Mouse (Mus musculus) erythroblast, embryonic 14.5 days (primary cell): Measurements from ENCODE around the gene Efna1. TPM values are rescaled to one million over a fixed set of nuclear protein-coding genes. Genes with fewer than 3 reads are reported as not detected.

ENCODE experiments used
- H3K27me3 ChIP-seq: 2 replicates; pipeline ENCODE4 v1.6.1; 2012; ENCODE audit warnings: inconsistent platforms; ENCODE audit not compliant: control insufficient read depth
- H3K36me3 ChIP-seq: 2 replicates; pipeline ENCODE4 v1.6.1; 2012; ENCODE audit warnings: mild to moderate bottlenecking, inconsistent platforms; ENCODE audit not compliant: control insufficient read depth
- H3K4me1 ChIP-seq: 2 replicates; pipeline ENCODE4 v1.6.1; 2012; ENCODE audit warnings: inconsistent platforms; ENCODE audit not compliant: control insufficient read depth
- H3K4me3 ChIP-seq: replicated peaks from 2 replicates; pipeline ENCODE3; 2012; ENCODE audit warnings: moderate library complexity, mild to moderate bottlenecking, inconsistent platforms
- H3K9me3 ChIP-seq: 2 replicates; pipeline ENCODE4 v1.6.1; 2012; ENCODE audit warnings: low read length, inconsistent platforms, mixed read lengths; ENCODE audit not compliant: control insufficient read depth
- GATA1 ChIP-seq: IDR thresholded peaks from 2 replicates; pipeline ENCODE4 v1.6.1; 2012; ENCODE audit warnings: low read length, inconsistent platforms, mixed read lengths
- TAL1 ChIP-seq: IDR thresholded peaks from 3 replicates; pipeline ENCODE4 v1.6.1; 2012; ENCODE audit warnings: low read length, inconsistent platforms, mixed read lengths
- polyA plus RNA-seq: library from polyadenylated mRNA; stranded (reverse); fragments of >175 nt; gene quantifications from 2 replicates; pipeline ENCODE4 v1.2.3, GENCODE M21; 2012

Gene Efna1
- polyA plus RNA-seq, 1 experiment = 0.03 TPM

- H3K4me1 ChIP-seq = peaks cover 5% of the 10 kb centered on the region
- no peaks in the 10 kb centered on the region for H3K36me3 ChIP-seq
- no peak overlapping the region for H3K4me3 ChIP-seq
- peaks cover 57% of the 10 kb centered on the region for H3K27me3 ChIP-seq
- H3K9me3 ChIP-seq = no peaks in the 10 kb centered on the region; the same call in 1 of the 2 replicates
- TF ChIP-seq TAL1 = no peak
- TF ChIP-seq GATA1 = no peak
Observed at GRCm38 (mm10) chr3:89284261-89284660, 3.3 kb upstream of the Efna1 start.

- Histone ChIP-seq H3K36me3 (no peaks in the 10 kb centered on the region), H3K27me3 (peaks cover 70% of the 10 kb centered on the region), H3K4me3 (no peak overlapping the region), H3K4me1 (peaks cover 6% of the 10 kb centered on the region), H3K9me3 (no peaks in the 10 kb centered on the region; the same call in 1 of the 2 replicates)
- TF ChIP-seq TAL1 = no peak
- TF ChIP-seq GATA1 = no peak
Observed at GRCm38 (mm10) chr3:89282291-89282643, 1.3 kb upstream of the Efna1 start.

- TF ChIP-seq TAL1 = no peak
- TF ChIP-seq GATA1 = no peak
- peaks cover 6% of the 10 kb centered on the region for H3K4me1 ChIP-seq
- H3K9me3 ChIP-seq = no peaks in the 10 kb centered on the region; the same call in 1 of the 2 replicates
- no peaks in the 10 kb centered on the region for H3K36me3 ChIP-seq
- H3K4me3 ChIP-seq = no peak overlapping the region
- peaks cover 75% of the 10 kb centered on the region for H3K27me3 ChIP-seq
Observed at GRCm38 (mm10) chr3:89281579-89282290, 793 bp upstream of the Efna1 start.

GRCm38 (mm10) chr3:89280050-89280605 is 814 bp downstream of the Efna1 start:
- Histone ChIP-seq H3K9me3 (no peaks in the 10 kb centered on the region; the same call in 1 of the 2 replicates), H3K4me3 (peak overlapping the region; percentile 13), H3K27me3 (peaks cover 77% of the 10 kb centered on the region), H3K4me1 (peaks cover 6% of the 10 kb centered on the region), H3K36me3 (no peaks in the 10 kb centered on the region)
- TF ChIP-seq GATA1 = no peak
- no peak for TF ChIP-seq TAL1

- peaks cover 71% of the 10 kb centered on the region for H3K27me3 ChIP-seq
- TF ChIP-seq TAL1 (no peak), GATA1 (no peak)
Observed at GRCm38 (mm10) chr3:89279153-89279890, 1.6 kb downstream of the Efna1 start.

GRCm38 (mm10) chr3:89278643-89279042 is 2.3 kb downstream of the Efna1 start:
- no peaks in the 10 kb centered on the region for H3K36me3 ChIP-seq
- H3K4me3 ChIP-seq = no peak overlapping the region
- H3K4me1 ChIP-seq = peaks cover 6% of the 10 kb centered on the region
- peaks cover 69% of the 10 kb centered on the region for H3K27me3 ChIP-seq
- TF ChIP-seq TAL1 (no peak), GATA1 (no peak)
- no peaks in the 10 kb centered on the region; the same call in 1 of the 2 replicates for H3K9me3 ChIP-seq

More at GRCm38 (mm10) chr3:89279153-89279890, 1.6 kb downstream of the Efna1 start:
- H3K4me3 ChIP-seq = peak overlapping the region; percentile 48
- no peaks in the 10 kb centered on the region for H3K36me3 ChIP-seq
- H3K4me1 ChIP-seq = peaks cover 6% of the 10 kb centered on the region
- no peaks in the 10 kb centered on the region; the same call in 1 of the 2 replicates for H3K9me3 ChIP-seq

- no peaks in the 10 kb centered on the region; the same call in 1 of the 2 replicates for H3K9me3 ChIP-seq
- no peak overlapping the region for H3K4me3 ChIP-seq
- peaks cover 69% of the 10 kb centered on the region for H3K27me3 ChIP-seq
- peaks cover 6% of the 10 kb centered on the region for H3K4me1 ChIP-seq
- TF ChIP-seq TAL1 (no peak), GATA1 (no peak)
- H3K36me3 ChIP-seq = no peaks in the 10 kb centered on the region
Observed at GRCm38 (mm10) chr3:89278107-89278506, 2.8 kb downstream of the Efna1 start.

- H3K4me1 ChIP-seq = peaks cover 6% of the 10 kb centered on the region
- TF ChIP-seq GATA1 (no peak), TAL1 (no peak)
- H3K9me3 ChIP-seq = no peaks in the 10 kb centered on the region; the same call in 1 of the 2 replicates
- H3K36me3 ChIP-seq = no peaks in the 10 kb centered on the region
- no peak overlapping the region for H3K4me3 ChIP-seq
- H3K27me3 ChIP-seq = peaks cover 64% of the 10 kb centered on the region
Observed at GRCm38 (mm10) chr3:89277281-89278021, 3.5 kb downstream of the Efna1 start.

GRCm38 (mm10) chr3:89276061-89276460 is 4.9 kb downstream of the Efna1 start:
- TF ChIP-seq GATA1 (no peak), TAL1 (no peak)
- Histone ChIP-seq H3K4me3 (no peak overlapping the region), H3K27me3 (peaks cover 58% of the 10 kb centered on the region), H3K36me3 (no peaks in the 10 kb centered on the region; the same call in 1 of the 2 replicates), H3K4me1 (peaks cover 6% of the 10 kb centered on the region), H3K9me3 (no peaks in the 10 kb centered on the region; the same call in 1 of the 2 replicates)
